Mouse (Mus musculus) mouse embryonic stem cell (cell line): ENCODE measurements around the gene Cep164.

Source experiments
- in situ Hi-C, 2 experiments: fragments of 300-500 bp; cut with MboI; formaldehyde crosslinking; loops; 1 replicate in 1 of 2; 3 replicates in 1 of 2; pipeline ENCODE4 v1.14.3; 2019 to 2020; ENCODE audit warnings: low sequenced_read_pairs in 2 of 2, low pct_unique_long_range_greater_than_20kb in 1 of 2, mixed read lengths in 1 of 2; ENCODE audit not compliant: unreplicated experiment in 1 of 2

Cep164 gene

DNA sequence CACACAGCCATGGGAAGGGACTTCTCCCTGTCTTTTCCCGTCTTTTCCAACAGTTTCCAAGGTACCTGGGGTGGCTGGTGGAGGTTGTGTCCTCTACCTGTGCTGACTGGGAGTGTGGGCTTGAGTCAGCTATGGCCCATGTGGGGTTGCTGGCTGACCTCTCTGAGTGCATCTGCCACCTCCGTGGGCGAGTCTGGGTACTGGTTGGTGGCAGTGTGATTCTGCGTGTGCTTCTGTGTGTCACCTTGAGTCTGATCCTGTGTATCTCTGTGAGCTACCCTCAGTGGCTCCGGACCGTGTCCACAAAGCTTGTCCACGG, 11.4 kb upstream of the Cep164 start:
- in situ Hi-C loops: no loop called here

GRCm38 (mm10) chr9:45839139-45839981, 10.9 kb upstream of the Cep164 start:
- in situ Hi-C loops: no loop called here

- in situ Hi-C loops: no loop called here
Observed at GRCm38 (mm10) chr9:45838434-45839138, 10.1 kb upstream of the Cep164 start, which contains the start of gene Bace1. Gene Bace1 (plus strand): TSS chr9:45838580.

DNA sequence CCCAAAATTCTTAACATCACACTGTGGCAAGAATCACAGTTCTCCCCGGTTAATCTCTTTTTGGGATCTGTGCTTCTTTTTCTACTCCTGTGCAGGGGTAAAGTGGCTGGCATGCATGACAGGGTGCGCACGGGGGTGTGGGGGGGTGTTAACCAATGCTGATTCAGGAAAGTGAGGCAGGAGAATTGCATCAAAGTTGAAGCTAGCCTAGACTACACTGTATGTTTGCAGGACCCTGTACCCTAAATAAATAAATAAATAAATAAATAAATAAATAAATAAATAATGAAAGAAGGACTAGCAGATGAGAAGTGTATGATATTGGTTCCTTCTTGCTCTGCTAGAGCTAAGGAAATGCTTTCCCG, 9.6 kb upstream of the Cep164 start:
- in situ Hi-C loops: no loop called here

- in situ Hi-C loops: no loop called here
Observed at GRCm38 (mm10) chr9:45833461-45833860, 5.0 kb upstream of the Cep164 start.

GRCm38 (mm10) chr9:45832898-45833297, 4.4 kb upstream of the Cep164 start:
- in situ Hi-C loops: no loop called here

DNA sequence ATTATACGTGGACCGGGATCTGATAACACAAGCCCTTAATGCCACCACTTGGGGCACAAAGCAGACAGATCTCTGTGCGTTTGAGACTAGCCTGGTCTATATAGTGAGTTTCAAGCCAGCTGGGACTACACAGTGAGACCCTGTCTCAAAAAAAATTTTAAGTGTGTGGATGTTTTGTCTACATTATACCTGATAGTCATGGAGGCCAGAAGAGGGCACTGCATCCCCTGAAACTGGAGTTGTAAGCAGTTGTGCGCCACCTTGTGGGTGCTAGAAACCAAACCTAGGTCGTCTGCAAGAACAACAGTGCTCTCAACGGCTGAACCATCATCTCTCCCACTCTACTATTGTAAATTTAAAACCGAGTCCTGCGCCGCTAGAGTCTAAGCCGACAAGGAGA, 616 bp upstream of the Cep164 start:
- in situ Hi-C loops: no loop called here

DNA sequence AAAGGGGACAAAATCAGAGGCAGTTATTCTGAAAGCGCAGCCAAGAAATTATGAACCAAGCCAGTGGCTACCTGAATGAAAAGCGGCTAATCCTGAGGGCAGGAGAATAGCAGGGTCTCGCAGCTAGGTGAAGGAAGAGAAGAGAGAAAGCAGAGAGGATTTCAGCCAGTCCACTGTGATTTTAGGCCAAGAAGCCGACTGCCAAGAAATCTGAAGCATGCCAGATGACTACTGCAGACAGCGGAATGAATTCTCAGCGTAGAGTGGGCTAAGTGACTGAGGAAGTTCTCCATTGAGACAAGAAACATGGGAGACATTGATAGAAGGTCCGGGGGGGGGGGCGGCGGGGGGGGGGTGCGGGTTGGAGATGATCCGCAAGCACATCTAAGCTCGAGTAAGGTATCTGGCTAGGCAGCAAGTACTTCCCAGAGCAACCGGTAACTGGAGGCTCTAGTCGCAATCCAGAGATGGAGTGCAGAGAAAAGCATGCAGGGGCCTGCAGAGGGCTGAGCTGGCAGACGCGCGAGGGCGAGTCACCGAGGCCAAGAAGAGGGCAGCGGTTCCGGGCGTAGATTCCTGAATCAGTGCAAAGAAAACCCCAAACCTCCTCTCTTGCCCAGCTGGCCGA, 714 bp downstream of the Cep164 start:
- in situ Hi-C loops: no loop called here

DNA sequence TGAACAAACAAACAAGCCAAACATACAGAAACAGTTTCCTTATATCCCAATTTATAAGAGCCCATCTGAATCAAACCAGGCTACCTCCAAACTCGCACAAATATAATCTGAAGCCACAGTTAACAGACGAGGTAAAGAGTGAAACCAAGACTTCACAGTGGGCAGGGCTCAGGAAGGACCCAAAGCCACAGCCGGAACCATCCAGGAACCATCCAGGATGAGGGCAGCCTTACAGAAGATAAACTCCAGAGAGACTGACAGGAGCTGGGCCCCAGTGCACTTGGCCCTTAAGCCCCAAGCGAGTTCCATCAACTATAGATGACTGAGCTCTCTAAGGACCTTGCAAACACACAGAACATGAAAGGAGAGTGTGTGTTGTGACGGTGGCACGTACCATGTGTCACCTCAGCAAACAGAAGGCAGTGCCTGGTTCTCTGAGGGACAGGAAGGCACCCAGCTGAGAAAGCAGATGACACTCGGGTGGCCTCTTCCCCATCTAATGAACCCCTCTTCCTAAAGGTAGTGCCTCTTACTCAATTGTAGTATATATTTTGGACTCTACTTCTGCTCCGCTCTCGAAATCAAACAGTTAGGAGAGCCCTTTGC, 10.0 kb downstream of the Cep164 start:
- in situ Hi-C loops: no loop called here

DNA sequence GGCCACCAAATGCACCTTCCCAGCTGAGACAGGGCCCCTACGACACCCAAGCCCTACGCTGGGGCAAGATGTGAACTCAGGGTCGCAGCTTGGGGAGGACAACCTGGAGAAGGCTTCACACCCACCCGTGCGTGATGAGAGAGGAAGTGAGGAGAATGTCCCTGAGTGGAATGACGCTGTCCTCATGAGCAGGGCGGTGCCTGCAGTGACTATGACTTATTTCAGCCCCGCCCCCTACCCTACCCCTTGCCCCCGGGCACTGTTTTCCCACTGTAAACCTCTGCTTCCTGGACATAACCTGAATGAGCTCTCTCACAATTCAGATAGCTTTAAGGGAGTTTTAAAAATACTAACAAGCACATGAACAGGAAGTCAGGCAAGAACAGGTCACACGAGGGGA, 13.0 kb downstream of the Cep164 start:
- in situ Hi-C loops: no loop called here

DNA sequence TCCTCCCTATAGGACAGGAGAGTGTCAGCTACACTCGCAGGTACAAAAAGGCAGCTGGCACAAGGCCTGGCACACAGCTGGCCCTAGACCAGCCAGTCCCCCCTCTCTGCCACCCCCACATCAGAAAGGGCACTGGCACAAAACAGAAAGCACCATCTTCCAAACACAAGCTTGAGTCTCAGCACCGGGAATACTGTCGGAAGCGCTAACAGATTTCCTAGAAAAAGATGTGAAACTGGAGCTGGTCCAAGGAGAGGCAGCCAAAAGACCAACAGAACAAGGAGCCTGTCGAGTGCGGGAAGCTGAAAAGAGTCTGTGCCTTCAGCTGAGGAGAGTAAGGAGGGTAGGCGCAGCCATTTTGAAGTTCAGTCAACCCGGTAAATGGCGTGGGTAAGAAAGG, 13.4 kb downstream of the Cep164 start:
- in situ Hi-C loops: no loop called here

- in situ Hi-C loops: no loop called here
Observed at GRCm38 (mm10) chr9:45811946-45812345, 16.5 kb downstream of the Cep164 start.

DNA sequence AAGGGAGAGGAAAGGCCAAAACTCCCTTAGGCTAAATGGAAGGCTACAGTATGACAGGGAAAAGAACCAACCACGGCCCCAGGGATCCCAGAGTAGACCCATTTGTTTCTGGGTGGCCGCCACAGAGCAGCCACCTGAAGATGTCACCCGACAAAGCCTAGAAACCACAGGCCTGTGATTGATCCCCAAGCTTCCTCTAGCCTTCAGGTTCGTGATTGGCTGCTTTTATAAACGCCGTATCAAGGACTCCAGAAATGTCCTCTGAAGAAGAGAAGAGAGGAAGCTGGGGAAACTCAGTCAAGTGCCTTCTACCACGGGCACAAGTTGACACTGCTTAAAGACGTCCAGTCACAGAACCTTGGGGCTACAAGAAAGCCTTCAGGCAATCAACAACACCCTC, 20.7 kb downstream of the Cep164 start:
- in situ Hi-C loops: no loop called here

- in situ Hi-C loops: no loop called here
Observed at GRCm38 (mm10) chr9:45807337-45807736, 21.2 kb downstream of the Cep164 start.

- in situ Hi-C loops: no loop called here
Observed at GRCm38 (mm10) chr9:45806847-45807246, 21.6 kb downstream of the Cep164 start.

GRCm38 (mm10) chr9:45803070-45803774, 25.3 kb downstream of the Cep164 start:
- in situ Hi-C loops: no loop called here

GRCm38 (mm10) chr9:45799402-45799801, 29.1 kb downstream of the Cep164 start:
- in situ Hi-C loops: no loop called here

- in situ Hi-C loops: no loop called here
Observed at GRCm38 (mm10) chr9:45798467-45799164, 29.9 kb downstream of the Cep164 start.
